Mouse (Mus musculus) intestine, postnatal 0 days (tissue): Measurements from ENCODE around the gene Gpsm3. TPM values are rescaled to one million over a fixed set of nuclear protein-coding genes. Genes with fewer than 3 reads are reported as not detected.
A peak's percentile ranks its signal among the peaks of the same experiment; 100 is the strongest.

ENCODE experiments used
- ATAC-seq: fragments of 200-750 bp; cut with Nextera tagmentation; 2 replicates; pipeline ENCODE4 v1.8.0; 2017; ENCODE audit warnings: mild to moderate bottlenecking, moderate TSS enrichment, moderate library complexity
- H3K27ac ChIP-seq: fragments of 300-500 bp; sonication (generic); 2 replicates; pipeline ENCODE4 v1.5.1; 2014; ENCODE audit warnings: mild to moderate bottlenecking, low read depth, low read length, moderate library complexity
- H3K27me3 ChIP-seq: fragments of 300-500 bp; sonication (generic); replicated peaks from 2 replicates; pipeline ENCODE4 v1.6.1; 2014; ENCODE audit warnings: low read length, mixed read lengths; ENCODE audit not compliant: control insufficient read depth, insufficient read depth
- H3K36me3 ChIP-seq: fragments of 300-500 bp; sonication (generic); 2 replicates; pipeline ENCODE4 v1.6.1; 2014; ENCODE audit warnings: mild to moderate bottlenecking, moderate library complexity; ENCODE audit not compliant: control insufficient read depth, insufficient read depth
- H3K4me1 ChIP-seq: fragments of 300-500 bp; sonication (generic); replicated peaks from 2 replicates; pipeline ENCODE4 v1.6.1; 2014; ENCODE audit warnings: antibody characterized with exemption, low read length, mixed read lengths; ENCODE audit not compliant: control insufficient read depth, insufficient read depth
- H3K4me2 ChIP-seq: fragments of 300-500 bp; sonication (generic); replicated peaks from 2 replicates; pipeline ENCODE4 v1.6.1; 2014; ENCODE audit warnings: low read depth, mild to moderate bottlenecking, moderate library complexity
- H3K4me3 ChIP-seq: fragments of 300-500 bp; sonication (generic); 2 replicates; pipeline ENCODE4 v1.5.1; 2014; ENCODE audit warnings: low read depth, low read length
- H3K9ac ChIP-seq: fragments of 300-500 bp; sonication (generic); 2 replicates; pipeline ENCODE4 v1.6.1; 2014; ENCODE audit warnings: mild to moderate bottlenecking, low read depth, low read length
- H3K9me3 ChIP-seq: fragments of 300-500 bp; sonication (generic); 2 replicates; pipeline ENCODE4 v1.6.1; 2016; ENCODE audit warnings: mixed run types; ENCODE audit not compliant: control insufficient read depth
- CTCF ChIP-seq: sonication (generic); IDR thresholded peaks from 2 replicates; pipeline ENCODE4 v1.5.1; 2016; ENCODE audit warnings: low read depth, mild to moderate bottlenecking, control low read depth, antibody characterized with exemption, moderate library complexity
- WGBS: fragments of 180-500 bp; shearing (Covaris S2); extraction: QIAGEN DNeasy Blood & Tissue Kit; methylation state at CpG from one replicate; pipeline ENCODE4 v1.1.7; 2014; 5-methylcytosine and 5-hydroxymethylcytosine counted together
- polyA plus RNA-seq: library from polyadenylated mRNA; unstranded; fragments of >200 nt; fragmentation: Nextera tagmentation; extraction: Ambion mirVana; gene quantifications from 2 replicates; pipeline ENCODE4 v1.2.1, GENCODE M21; 2015

Gene Gpsm3
- polyA plus RNA-seq, 1 experiment from 2014 or later: 8.6 TPM

GRCm38 (mm10) chr17:34631647-34632046 is 42.0 kb downstream of the Gpsm3 start:
- Histone ChIP-seq H3K27ac (no peak overlapping the region), H3K9ac (0 out of 2 replicates have a peak overlapping the region, but pooled peaks have one; percentile 8), H3K36me3 (no peaks in the 10 kb centered on the region), H3K4me3 (peak overlapping the region; percentile 31), H3K9me3 (no peaks in the 10 kb centered on the region), H3K4me2 (peak overlapping the region; percentile 61), H3K27me3 (peaks cover 16% of the 10 kb centered on the region), H3K4me1 (peaks cover 9% of the 10 kb centered on the region; the same call in 1 of the 2 replicates)
- 16% methylated on average over 12 of the region's 12 CpGs for WGBS
- no peak for ATAC-seq
- no peak for TF ChIP-seq CTCF

GRCm38 (mm10) chr17:34632261-34632691 is 42.7 kb downstream of the Gpsm3 start:
- 2% methylated on average over 26 of the region's 26 CpGs for WGBS
- H3K27me3 ChIP-seq: peaks cover 16% of the 10 kb centered on the region
- peak; percentile 22; the same call in 1 of the 2 replicates for ATAC-seq
- no peaks in the 10 kb centered on the region for H3K36me3 ChIP-seq
- H3K4me1 ChIP-seq: peaks cover 9% of the 10 kb centered on the region; the same call in 1 of the 2 replicates
- no peak for TF ChIP-seq CTCF
- H3K27ac ChIP-seq: no peak overlapping the region
- H3K4me2 ChIP-seq: peak overlapping the region; percentile 61
- H3K9me3 ChIP-seq: no peaks in the 10 kb centered on the region
- H3K9ac ChIP-seq: 0 out of 2 replicates have a peak overlapping the region, but pooled peaks have one; percentile 8
- H3K4me3 ChIP-seq: peak overlapping the region; percentile 31

- Histone ChIP-seq H3K9me3 (no peaks in the 10 kb centered on the region), H3K4me1 (peaks cover 6% of the 10 kb centered on the region; the same call in 1 of the 2 replicates), H3K27ac (no peak overlapping the region), H3K27me3 (peaks cover 10% of the 10 kb centered on the region), H3K36me3 (no peaks in the 10 kb centered on the region), H3K9ac (no peak overlapping the region), H3K4me2 (no peak overlapping the region), H3K4me3 (no peak overlapping the region)
- ATAC-seq: no peak
- WGBS: 61% methylated on average over 2 of the region's 2 CpGs
- no peak for TF ChIP-seq CTCF
Measured at GRCm38 (mm10) chr17:34635671-34636070, 46.1 kb downstream of the Gpsm3 start.

- no peak overlapping the region for H3K9ac ChIP-seq
Measured at GRCm38 (mm10) chr17:34637459-34637858, 47.9 kb downstream of the Gpsm3 start.

GRCm38 (mm10) chr17:34639461-34640255 is 50.1 kb downstream of the Gpsm3 start:
- no peak for ATAC-seq
- Histone ChIP-seq H3K27ac (no peak overlapping the region), H3K9me3 (no peaks in the 10 kb centered on the region), H3K36me3 (no peaks in the 10 kb centered on the region), H3K9ac (no peak overlapping the region), H3K4me2 (no peak overlapping the region), H3K4me3 (no peak overlapping the region), H3K27me3 (no peaks in the 10 kb centered on the region; the same call in 1 of the 2 replicates), H3K4me1 (0 out of 2 replicates have a peak, but pooled peaks cover 2% of the 10 kb centered on the region)
- 82% methylated on average over 7 of the region's 7 CpGs for WGBS
- TF ChIP-seq CTCF: no peak

More at GRCm38 (mm10) chr17:34637459-34637858, 47.9 kb downstream of the Gpsm3 start:
- TF ChIP-seq CTCF: no peak
- no peak overlapping the region for H3K27ac ChIP-seq
- H3K27me3 ChIP-seq: no peaks in the 10 kb centered on the region; the same call in 1 of the 2 replicates
- H3K4me2 ChIP-seq: no peak overlapping the region
- WGBS: 60% methylated on average over 3 of the region's 3 CpGs
- no peak for ATAC-seq
- H3K36me3 ChIP-seq: no peaks in the 10 kb centered on the region
- no peak overlapping the region for H3K4me3 ChIP-seq
- 0 out of 2 replicates have a peak, but pooled peaks cover 2% of the 10 kb centered on the region for H3K4me1 ChIP-seq
- no peaks in the 10 kb centered on the region for H3K9me3 ChIP-seq

- Histone ChIP-seq H3K27ac (peak overlapping the region; percentile 35; the same call in 1 of the 2 replicates), H3K36me3 (no peaks in the 10 kb centered on the region), H3K4me2 (no peak overlapping the region), H3K27me3 (no peaks in the 10 kb centered on the region), H3K4me3 (no peak overlapping the region), H3K4me1 (0 out of 2 replicates have a peak, but pooled peaks cover 7% of the 10 kb centered on the region), H3K9me3 (no peaks in the 10 kb centered on the region), H3K9ac (no peak overlapping the region)
- peak; percentile 50 for TF ChIP-seq CTCF
- ATAC-seq: no peak
- 23% methylated on average over 11 of the region's 11 CpGs for WGBS
Measured at GRCm38 (mm10) chr17:34640778-34641601, 51.4 kb downstream of the Gpsm3 start.

Other genes starting within 250 kb of the Gpsm3 start
- gene Btnl2, start 235.0 kb upstream of the Gpsm3 start, polyA plus RNA-seq: 43.0 and 43.4 TPM in 2 replicates
- 114 and 119 TPM in 2 replicates for gene Btnl1, start 212.7 kb upstream of the Gpsm3 start, polyA plus RNA-seq
- gene BC051142, start 191.0 kb upstream of the Gpsm3 start, polyA plus RNA-seq: 1.6 and 1.7 TPM in 2 replicates
- gene Btnl4, start 112.5 kb upstream of the Gpsm3 start, polyA plus RNA-seq: 20.2 and 25.1 TPM in 2 replicates
- gene Btnl6, start 72.5 kb upstream of the Gpsm3 start, polyA plus RNA-seq: 85.8 and 97.6 TPM in 2 replicates
- gene Notch4, start 25.5 kb upstream of the Gpsm3 start, polyA plus RNA-seq: 1.4 and 3.2 TPM in 2 replicates
- 6.1 and 6.5 TPM in 2 replicates for gene Pbx2, start 1.5 kb downstream of the Gpsm3 start, polyA plus RNA-seq
- gene Ager, start 8.1 kb downstream of the Gpsm3 start, polyA plus RNA-seq: 1.3 and 1.5 TPM in 2 replicates
- 123 and 135 TPM in 2 replicates for gene Rnf5, start 13.9 kb downstream of the Gpsm3 start, polyA plus RNA-seq
- 53.2 and 55.6 TPM in 2 replicates for gene Agpat1, start 14.5 kb downstream of the Gpsm3 start, polyA plus RNA-seq
- gene Egfl8, start 26.2 kb downstream of the Gpsm3 start, polyA plus RNA-seq: 2.5 and 2.7 TPM in 2 replicates
- 17.2 and 18.0 TPM in 2 replicates for gene Ppt2, start 38.7 kb downstream of the Gpsm3 start, polyA plus RNA-seq
- 0.27 and 0.47 TPM in 2 replicates for gene Prrt1, start 39.7 kb downstream of the Gpsm3 start, polyA plus RNA-seq
- 8.8 and 9.2 TPM in 2 replicates for gene Fkbpl, start 55.0 kb downstream of the Gpsm3 start, polyA plus RNA-seq
- gene Atf6b, start 57.3 kb downstream of the Gpsm3 start, polyA plus RNA-seq: 22.9 and 23.1 TPM in 2 replicates
- 1.4 and 1.9 TPM in 2 replicates for gene Tnxb, start 80.7 kb downstream of the Gpsm3 start, polyA plus RNA-seq
- gene C4b, start 154.1 kb downstream of the Gpsm3 start, polyA plus RNA-seq: 1.2 and 1.6 TPM in 2 replicates
- 0.18 and 0.25 TPM in 2 replicates for gene Cyp21a1, start 214.8 kb downstream of the Gpsm3 start, polyA plus RNA-seq
- gene Stk19, start 247.1 kb downstream of the Gpsm3 start, polyA plus RNA-seq: 29.1 and 34.0 TPM in 2 replicates
- 42.5 and 44.2 TPM in 2 replicates for gene Dxo, start 247.2 kb downstream of the Gpsm3 start, polyA plus RNA-seq